Mouse (Mus musculus) midbrain, embryonic 14.5 days (tissue): ENCODE results near the gene Hadhb. TPM values are rescaled to one million over a fixed set of nuclear protein-coding genes. Genes with fewer than 3 reads are reported as not detected.

Source experiments
- microRNA counts: library from miRNA; unstranded; fragments of <30 nt; microRNA quantifications from one replicate; lab custom pipeline; 2016
- microRNA-seq: library from miRNA; unstranded; fragments of <30 nt; microRNA quantifications from one replicate; pipeline ENCODE4, GENCODE M21; 2016
- polyA plus RNA-seq: library from polyadenylated mRNA; unstranded; fragments of >200 nt; fragmentation: Nextera tagmentation; extraction: Ambion mirVana; gene quantifications from 2 replicates; pipeline ENCODE4 v1.2.1, GENCODE M21; 2014

Gene Hadhb
- polyA plus RNA-seq, 1 experiment from 2014 or later = 57.0 TPM

MicroRNAs encoded within 50 kb of the gene (microRNA counts, 519-probe panel; counts per million panel counts)
- not detected for microRNA mmu-miR-1960 (lab: Ali Mortazavi, UCI)

Small RNA genes within 50 kb of the gene (microRNA-seq; reads per million reads assigned to microRNA genes)
- 1.2 reads per million for gene Mir1960

Other genes starting within 250 kb of the Hadhb start
- gene Il6, start 142.1 kb upstream of the Hadhb start, polyA plus RNA-seq = not detected in 2 replicates
- gene Tyms, start 81.6 kb upstream of the Hadhb start, polyA plus RNA-seq = 45.2 and 63.6 TPM in 2 replicates
- gene Garem2, start 50.1 kb upstream of the Hadhb start, polyA plus RNA-seq = 14.3 and 17.2 TPM in 2 replicates
- 6.0 and 6.5 TPM in 2 replicates for gene 3110082J24Rik, start 49.2 kb upstream of the Hadhb start, polyA plus RNA-seq
- 50.4 and 61.7 TPM in 2 replicates for gene Hadha, start 86 bp upstream of the Hadhb start, polyA plus RNA-seq
- gene Adgrf3, start 50.5 kb downstream of the Hadhb start, polyA plus RNA-seq = not detected in 2 replicates
- 36.2 and 47.0 TPM in 2 replicates for gene Selenoi, start 77.3 kb downstream of the Hadhb start, polyA plus RNA-seq
- gene Drc1, start 126.1 kb downstream of the Hadhb start, polyA plus RNA-seq = 3.4 and 4.3 TPM in 2 replicates